In genomic region chr16:17277342-17278211, GRCm38 (mm10) we compare ENCODE assay signal across 7 mouse cellular contexts. TPM values are rescaled to one million over a fixed set of nuclear protein-coding genes. Genes with fewer than 3 reads are reported as not detected.
DNase-seq lines count a peak whose midpoint lies in the region; ATAC-seq and TF ChIP-seq lines count a peak whose summit lies in the region.

No protein-coding gene starts in this region.

- WGBS in forebrain, embryonic 16.5 days: 3% methylated on average over 59 of the region's 61 CpGs
- 10% methylated on average over 61 of the region's 61 CpGs for WGBS in intestine, postnatal 0 days
- WGBS in limb, embryonic 11.5 days: 3% methylated on average over 61 of the region's 61 CpGs
- 3% methylated on average over 61 of the region's 61 CpGs for WGBS in midbrain, embryonic 14.5 days

- H3K4me1 ChIP-seq in forebrain, embryonic 16.5 days (replicated peaks; ENCODE audit: control insufficient read depth, insufficient read depth, low read length): peaks cover 19% of the 10 kb centered on the region
- peaks cover 9% of the 10 kb centered on the region for H3K4me1 ChIP-seq in intestine, postnatal 0 days (replicated peaks; ENCODE audit: control insufficient read depth, insufficient read depth, low read length)
- peaks cover 10% of the 10 kb centered on the region; the same call in 1 of the 2 replicates for H3K4me1 ChIP-seq in limb, embryonic 11.5 days (ENCODE audit: control insufficient read depth, insufficient read depth, low read length)
- peaks cover 8% of the 10 kb centered on the region for H3K4me1 ChIP-seq in midbrain, embryonic 14.5 days (ENCODE audit: control insufficient read depth, insufficient read depth, low read length)

- peak overlapping the region; percentile 59 for H3K4me3 ChIP-seq in forebrain, embryonic 16.5 days (replicated peaks; ENCODE audit: low read length)
- peak overlapping the region; percentile 56 for H3K4me3 ChIP-seq in intestine, postnatal 0 days (ENCODE audit: low read depth, low read length)
- H3K4me3 ChIP-seq in limb, embryonic 11.5 days (ENCODE audit: low read depth, low read length): peak overlapping the region; percentile 45
- peak overlapping the region; percentile 46 for H3K4me3 ChIP-seq in midbrain, embryonic 14.5 days (replicated peaks; ENCODE audit: low read depth, low read length)

- no peak overlapping the region for H3K27ac ChIP-seq in forebrain, embryonic 16.5 days (ENCODE audit: low read length)
- H3K27ac ChIP-seq in intestine, postnatal 0 days (ENCODE audit: low read depth, low read length): no peak overlapping the region
- H3K27ac ChIP-seq in limb, embryonic 11.5 days (replicated peaks; ENCODE audit: low read depth, low read length): no peak overlapping the region
- no peak overlapping the region for H3K27ac ChIP-seq in midbrain, embryonic 14.5 days (replicated peaks; ENCODE audit: low read depth, low read length)

- H3K27me3 ChIP-seq in forebrain, embryonic 16.5 days (replicated peaks; ENCODE audit: control insufficient read depth, insufficient read depth, low read length): peaks cover 21% of the 10 kb centered on the region
- peaks cover 16% of the 10 kb centered on the region; the same call in 1 of the 2 replicates for H3K27me3 ChIP-seq in intestine, postnatal 0 days (replicated peaks; ENCODE audit: control insufficient read depth, insufficient read depth, low read length)
- H3K27me3 ChIP-seq in limb, embryonic 11.5 days (ENCODE audit: control insufficient read depth, insufficient read depth, low read length): peaks cover 16% of the 10 kb centered on the region
- peaks cover 29% of the 10 kb centered on the region for H3K27me3 ChIP-seq in midbrain, embryonic 14.5 days (ENCODE audit: control insufficient read depth, insufficient read depth, low read length)

- H3K4me2 ChIP-seq in forebrain, embryonic 16.5 days (ENCODE audit: low read length): peak overlapping the region; percentile 89
- peak overlapping the region; percentile 98 for H3K4me2 ChIP-seq in intestine, postnatal 0 days (replicated peaks; ENCODE audit: low read depth)
- peak overlapping the region; percentile 94 for H3K4me2 ChIP-seq in limb, embryonic 11.5 days (ENCODE audit: low read depth, severe bottlenecking)
- H3K4me2 ChIP-seq in midbrain, embryonic 14.5 days (ENCODE audit: low read length): peak overlapping the region; percentile 90

- peaks cover 8% of the 10 kb centered on the region for H3K36me3 ChIP-seq in forebrain, embryonic 16.5 days (ENCODE audit: control insufficient read depth, insufficient read depth)
- H3K36me3 ChIP-seq in intestine, postnatal 0 days (ENCODE audit: control insufficient read depth, insufficient read depth): peaks cover 20% of the 10 kb centered on the region; the same call in 1 of the 2 replicates
- H3K36me3 ChIP-seq in limb, embryonic 11.5 days (ENCODE audit: control insufficient read depth, insufficient read depth, low read length): no peaks in the 10 kb centered on the region; the same call in 1 of the 2 replicates
- peaks cover 38% of the 10 kb centered on the region for H3K36me3 ChIP-seq in midbrain, embryonic 14.5 days (ENCODE audit: control insufficient read depth, insufficient read depth, low read length)

- no peaks in the 10 kb centered on the region for H3K9me3 ChIP-seq in forebrain, embryonic 16.5 days (ENCODE audit: control insufficient read depth, low read length)
- H3K9me3 ChIP-seq in intestine, postnatal 0 days (ENCODE audit: control insufficient read depth): no peaks in the 10 kb centered on the region
- H3K9me3 ChIP-seq in limb, embryonic 11.5 days (ENCODE audit: control insufficient read depth, low read length): no peaks in the 10 kb centered on the region
- no peaks in the 10 kb centered on the region for H3K9me3 ChIP-seq in midbrain, embryonic 14.5 days (ENCODE audit: control insufficient read depth, low read length)

- peak; percentile 45 for ATAC-seq in activated CD4-positive, CD25-positive, alpha-beta regulatory T cell, adult 4 months
- ATAC-seq in cerebellum, adult (ENCODE audit: insufficient number of reproducible peaks, low FRiP score, low TSS enrichment): 0 out of 2 replicates have a peak, but pooled peaks have one; percentile 5
- peak; percentile 51 for ATAC-seq in forebrain, embryonic 16.5 days
- no peak; the same call in 1 of the 2 replicates for ATAC-seq in intestine, postnatal 0 days
- ATAC-seq in limb, embryonic 11.5 days (ENCODE audit: insufficient number of reproducible peaks, low FRiP score, low TSS enrichment, low read depth): no peak
- ATAC-seq in midbrain, embryonic 14.5 days (ENCODE audit: low FRiP score, low TSS enrichment): 0 out of 2 replicates have a peak, but pooled peaks have one; percentile 25

- H3K9ac ChIP-seq in forebrain, embryonic 16.5 days (replicated peaks; ENCODE audit: low read depth, low read length): peak overlapping the region; percentile 20; the same call in 1 of the 2 replicates
- no peak overlapping the region for H3K9ac ChIP-seq in intestine, postnatal 0 days (ENCODE audit: low read depth, low read length)
- H3K9ac ChIP-seq in limb, embryonic 11.5 days (ENCODE audit: low read length): no peak overlapping the region
- H3K9ac ChIP-seq in midbrain, embryonic 14.5 days (replicated peaks; ENCODE audit: low read length): peak overlapping the region; percentile 57

- peak; percentile 71 for DNase-seq in limb, embryonic 11.5 days (ENCODE audit: low spot score)
- DNase-seq in midbrain, embryonic 14.5 days: peak; percentile 82
- DNase-seq in testis, postnatal 10 days (ENCODE audit: low spot score): peak; percentile 53

- no peak for TF ChIP-seq CTCF in intestine, postnatal 0 days (IDR thresholded peaks at IDR 0.05; ENCODE audit: low read depth)

RNA-seq across cellular contexts. Expression of gene Tmem191c, which starts 1.7 kb away (rescaled TPM):
- polyA plus RNA-seq in activated CD4-positive, CD25-positive, alpha-beta regulatory T cell, adult 4 months (2017; shearing (Covaris generic)): 10 to 100 TPM; 30.6 to 32.6 TPM
- 23.0 and 43.0 TPM in 2 replicates for polyA plus RNA-seq in forebrain, embryonic 16.5 days (2015; fragmentation: Nextera tagmentation; extraction: Ambion mirVana)
- polyA plus RNA-seq in intestine, postnatal 0 days (2015; fragmentation: Nextera tagmentation; extraction: Ambion mirVana): 4.8 and 7.2 TPM in 2 replicates
- 4.5 and 7.6 TPM in 2 replicates for polyA plus RNA-seq in limb, embryonic 11.5 days (2014; fragmentation: Nextera tagmentation; extraction: Ambion mirVana)
- polyA plus RNA-seq in midbrain, embryonic 14.5 days (2014; fragmentation: Nextera tagmentation; extraction: Ambion mirVana): 25.3 and 38.0 TPM in 2 replicates

RNA-seq across cellular contexts. Expression of gene Hic2, which starts 44.2 kb away (rescaled TPM):
- 1 to 10 TPM in 1 of 2 experiments, under 1 TPM in 1; 0.83 to 1.1 TPM for polyA plus RNA-seq in activated CD4-positive, CD25-positive, alpha-beta regulatory T cell, adult 4 months (2017; shearing (Covaris generic))
- 7.1 and 9.4 TPM in 2 replicates for polyA plus RNA-seq in forebrain, embryonic 16.5 days (2015; fragmentation: Nextera tagmentation; extraction: Ambion mirVana)
- polyA plus RNA-seq in intestine, postnatal 0 days (2015; fragmentation: Nextera tagmentation; extraction: Ambion mirVana): 1.4 and 1.9 TPM in 2 replicates
- 9.8 and 10.6 TPM in 2 replicates for polyA plus RNA-seq in limb, embryonic 11.5 days (2014; fragmentation: Nextera tagmentation; extraction: Ambion mirVana)
- 6.4 and 7.7 TPM in 2 replicates for polyA plus RNA-seq in midbrain, embryonic 14.5 days (2014; fragmentation: Nextera tagmentation; extraction: Ambion mirVana)

RNA-seq across cellular contexts. Expression of gene Serpind1, which starts 53.6 kb away (rescaled TPM):
- under 1 TPM; 0.22 to 0.53 TPM for polyA plus RNA-seq in activated CD4-positive, CD25-positive, alpha-beta regulatory T cell, adult 4 months (2017; shearing (Covaris generic))
- 1.4 and 2.1 TPM in 2 replicates for polyA plus RNA-seq in forebrain, embryonic 16.5 days (2015; fragmentation: Nextera tagmentation; extraction: Ambion mirVana)
- polyA plus RNA-seq in intestine, postnatal 0 days (2015; fragmentation: Nextera tagmentation; extraction: Ambion mirVana): 0.09 and 0.14 TPM in 2 replicates
- 0.12 and 0.35 TPM in 2 replicates for polyA plus RNA-seq in limb, embryonic 11.5 days (2014; fragmentation: Nextera tagmentation; extraction: Ambion mirVana)
- polyA plus RNA-seq in midbrain, embryonic 14.5 days (2014; fragmentation: Nextera tagmentation; extraction: Ambion mirVana): 0.38 and 1.5 TPM in 2 replicates

Comparison
In these comparisons a context has a peak if more than half of its experiments do, and no peak if none do; other contexts are left out.
1. ATAC-seq: peak in activated CD4-positive, CD25-positive, alpha-beta regulatory T cell, adult 4 months (single experiment), cerebellum, adult (single experiment), forebrain, embryonic 16.5 days (single experiment) and midbrain, embryonic 14.5 days (single experiment); none in intestine, postnatal 0 days (single experiment) and limb, embryonic 11.5 days (single experiment).
2. H3K9ac ChIP-seq: peak in forebrain, embryonic 16.5 days (single experiment) and midbrain, embryonic 14.5 days (single experiment); none in intestine, postnatal 0 days (single experiment) and limb, embryonic 11.5 days (single experiment).
3. Peak in every context shown above with its lines, with median percentiles within 50 percentile points of each other: H3K4me2 ChIP-seq, H3K4me3 ChIP-seq and DNase-seq.